Mouse (Mus musculus) ES-E14 (cell line): ENCODE results near the gene Gpld1. TPM values are rescaled to one million over a fixed set of nuclear protein-coding genes. Genes with fewer than 3 reads are reported as not detected.

Source experiments
- DNase-seq: peaks from one replicate; pipeline ENCODE4 v3.0.0-alpha.2; 2013; ENCODE audit warnings: low read depth, low spot score
- H3K27ac ChIP-seq: 2 replicates; pipeline ENCODE4 v1.5.1; 2012; ENCODE audit warnings: low read depth, mild to moderate bottlenecking, low read length, moderate library complexity, mixed read lengths; ENCODE audit not compliant: poor library complexity, insufficient read depth, severe bottlenecking
- H3K36me3 ChIP-seq: 2 replicates; pipeline ENCODE4 v1.6.1; 2012; ENCODE audit warnings: mild to moderate bottlenecking, low read length, moderate library complexity, mixed read lengths; ENCODE audit not compliant: control insufficient read depth, poor library complexity, insufficient read depth, severe bottlenecking
- H3K4me1 ChIP-seq, 2 experiments: fragments of 150-350 bp in 1 of 2; sonication (generic) in 1 of 2; 2 replicates each; pipeline ENCODE4 v1.6.1; 2012; ENCODE audit warnings: low read length in 2 of 2, mild to moderate bottlenecking in 1 of 2, mixed read lengths in 1 of 2; ENCODE audit not compliant: control insufficient read depth in 2 of 2, insufficient read depth in 2 of 2, poor library complexity in 1 of 2
- H3K4me3 ChIP-seq, 2 experiments: fragments of 150-350 bp in 1 of 2; sonication (generic) in 1 of 2; 2 replicates each; pipeline ENCODE4 v1.5.1; 2012; ENCODE audit warnings: low read length in 2 of 2, low read depth in 1 of 2, mild to moderate bottlenecking in 1 of 2, mixed read lengths in 1 of 2; ENCODE audit not compliant: insufficient read depth in 1 of 2, poor library complexity in 1 of 2, severe bottlenecking in 1 of 2
- H3K9ac ChIP-seq: 2 replicates; pipeline ENCODE4 v1.6.1; 2012; ENCODE audit warnings: low read depth, mild to moderate bottlenecking, low read length, mixed read lengths; ENCODE audit not compliant: poor library complexity, insufficient read depth, severe bottlenecking
- H3K9me3 ChIP-seq: fragments of 150-350 bp; sonication (generic); 2 replicates; pipeline ENCODE4 v1.6.1; 2012; ENCODE audit warnings: low read depth, mild to moderate bottlenecking, low read length; ENCODE audit not compliant: control insufficient read depth, insufficient read depth
- CHD2 ChIP-seq: IDR thresholded peaks from 2 replicates; pipeline ENCODE4 v1.6.1; 2014; ENCODE audit warnings: mild to moderate bottlenecking, low read depth, low read length, inconsistent platforms
- HCFC1 ChIP-seq: IDR thresholded peaks from 2 replicates; pipeline ENCODE4 v1.6.1; 2012; ENCODE audit warnings: low read length, inconsistent platforms, borderline replicate concordance; ENCODE audit not compliant: insufficient read depth
- MAFK ChIP-seq: IDR thresholded peaks from 2 replicates; pipeline ENCODE4 v1.6.1; 2014; ENCODE audit warnings: mild to moderate bottlenecking, low read depth, low read length, inconsistent platforms; ENCODE audit not compliant: insufficient read depth
- ZC3H11A ChIP-seq: IDR thresholded peaks from 2 replicates; pipeline ENCODE4 v1.6.1; 2012; ENCODE audit warnings: low read depth, mild to moderate bottlenecking, inconsistent platforms, low read length, borderline replicate concordance
- ZNF384 ChIP-seq: IDR thresholded peaks from 2 replicates; pipeline ENCODE4 v1.6.1; 2012; ENCODE audit warnings: low read depth, low read length, inconsistent platforms
- in situ Hi-C, 2 experiments: fragments of 600-800 bp; cut with MboI; formaldehyde crosslinking; loops; one replicate each; pipeline ENCODE4 v1.15.1; 2025; ENCODE audit warnings: low sequenced_read_pairs in 2 of 2, inconsistent platforms in 1 of 2; ENCODE audit not compliant: unreplicated experiment in 2 of 2
- total RNA-seq: library from RNA; depleted of rRNA; stranded (reverse); fragments of 300-350 nt; gene quantifications from 2 replicates; pipeline ENCODE4 v1.2.3, GENCODE M21; 2012; rRNA removed

Gpld1 gene
- total RNA-seq = 0.67 and 0.69 TPM in 2 replicates

DNA sequence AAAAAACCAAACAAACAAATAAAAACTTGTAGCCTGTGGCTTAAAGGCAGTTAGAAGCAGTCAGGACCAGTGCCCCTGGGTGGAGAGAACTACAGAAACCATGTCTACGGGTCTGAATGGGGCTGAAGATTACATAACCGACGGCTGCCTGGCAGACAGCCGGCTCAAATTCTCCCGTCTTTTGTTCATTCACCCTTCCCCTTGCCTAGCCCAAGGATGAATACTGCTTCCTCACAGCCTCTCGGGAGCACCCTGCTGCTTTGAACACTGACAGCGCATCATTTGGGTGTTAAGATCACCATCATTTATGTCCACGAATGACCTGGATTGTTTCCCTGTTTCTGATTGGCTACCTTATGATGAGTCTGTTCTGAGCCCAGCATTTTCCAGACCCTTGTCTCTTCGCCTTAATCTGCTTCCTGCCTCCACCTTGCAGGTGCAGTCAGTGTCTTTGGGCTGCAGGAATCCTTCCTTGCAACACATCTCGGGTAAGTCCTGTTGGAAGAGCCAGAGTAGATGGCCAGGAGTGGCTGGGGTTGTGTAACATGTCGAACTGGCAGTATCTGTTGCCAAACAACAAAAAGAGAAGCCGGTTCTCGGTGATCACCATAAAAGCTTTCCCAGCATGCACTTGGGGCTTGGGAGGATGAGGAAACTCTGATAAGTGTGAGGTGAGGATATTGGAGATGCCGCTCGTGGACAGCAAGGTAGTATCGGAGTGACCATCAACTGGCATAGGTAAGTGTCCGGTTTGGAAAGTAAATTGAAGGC, at the start of gene Gpld1:
Gene Gpld1 (plus strand): TSS at position 641 of the 771 bp plus-strand sequence.
- no peak within 1 kb of the TSS for H3K9ac ChIP-seq
- no peak within 1 kb of the TSS for H3K27ac ChIP-seq
- in situ Hi-C loops = no loop called here
- no peaks in the 10 kb centered on the region for H3K9me3 ChIP-seq
- no peak for DNase-seq
- no peak for TF ChIP-seq ZC3H11A
- TF ChIP-seq MAFK = no peak
- TF ChIP-seq ZNF384 = no peak
- no peak for TF ChIP-seq CHD2
- no peak for TF ChIP-seq HCFC1
- H3K4me3 ChIP-seq = no peak within 1 kb of the TSS
- no peaks in the 10 kb centered on the region for H3K4me1 ChIP-seq
- no peaks in the 10 kb centered on the region for H3K36me3 ChIP-seq

DNA sequence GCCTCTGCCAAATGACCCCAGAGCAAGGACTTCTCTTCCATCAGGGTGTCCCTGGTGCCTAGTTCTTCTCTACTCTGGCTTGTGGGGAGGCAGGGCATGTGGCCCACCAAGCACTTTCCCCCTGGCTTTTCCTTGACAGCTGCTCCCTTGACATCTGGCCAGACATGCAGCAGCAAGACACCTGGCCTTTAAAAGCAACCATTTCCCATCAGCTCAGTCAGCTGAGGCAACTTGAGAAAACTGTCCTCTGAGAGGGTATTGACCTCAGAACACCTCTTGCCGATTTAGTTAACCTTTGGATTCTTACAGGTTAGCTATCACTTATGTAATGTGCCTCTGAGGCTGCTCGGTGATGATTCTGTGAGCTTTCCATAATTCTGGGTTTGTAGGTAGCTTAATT, 49.1 kb upstream of the Gpld1 start:
- no peaks in the 10 kb centered on the region for H3K9me3 ChIP-seq
- TF ChIP-seq CHD2 (no peak), ZC3H11A (no peak), HCFC1 (no peak), ZNF384 (no peak), MAFK (no peak)
- in situ Hi-C loops = no loop called here

DNA sequence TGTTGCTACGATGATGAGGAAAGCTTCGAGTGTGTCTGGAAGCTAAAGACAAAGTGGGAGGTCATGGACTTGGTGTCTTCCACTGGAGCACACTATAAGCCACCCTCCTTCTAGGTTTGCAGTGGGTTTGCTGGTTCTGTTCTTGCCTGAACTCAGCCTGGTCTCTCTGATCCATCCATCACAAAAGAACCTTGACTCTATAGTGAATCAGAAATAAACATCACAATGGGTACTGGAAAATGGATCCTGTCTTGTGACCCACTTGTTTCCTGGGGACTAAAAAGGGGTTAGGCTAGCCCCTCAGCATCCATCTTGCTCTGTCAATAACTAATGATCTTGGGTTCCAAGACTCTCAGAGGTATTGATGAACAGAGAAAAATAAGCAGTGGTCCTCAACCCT, 41.0 kb upstream of the Gpld1 start:
- H3K9me3 ChIP-seq = no peaks in the 10 kb centered on the region
- no peaks in the 10 kb centered on the region for H3K36me3 ChIP-seq
- H3K9ac ChIP-seq = no peak overlapping the region
- H3K4me1 ChIP-seq = peaks cover 2 to 18% of the 10 kb centered on the region in 2 experiments; a peak in 2 of 4 replicates
- no peak for DNase-seq
- H3K27ac ChIP-seq = no peak overlapping the region; the same call in 1 of the 2 replicates
- in situ Hi-C loops = no loop called here
- H3K4me3 ChIP-seq = no peak overlapping the region
- no peak for TF ChIP-seq MAFK
- TF ChIP-seq CHD2 = no peak
- TF ChIP-seq HCFC1 = no peak

More for the DNA sequence above, 49.1 kb upstream of the Gpld1 start:
- Histone ChIP-seq H3K4me3 (no peak overlapping the region), H3K36me3 (no peaks in the 10 kb centered on the region), H3K9ac (no peak overlapping the region), H3K27ac (no peak overlapping the region), H3K4me1 (no peaks in the 10 kb centered on the region)
- DNase-seq = no peak

GRCm38 (mm10) chr13:24903412-24903811, 39.5 kb upstream of the Gpld1 start:
- no peak for DNase-seq
- Histone ChIP-seq H3K9me3 (no peaks in the 10 kb centered on the region), H3K4me3 (no peak overlapping the region), H3K9ac (no peak overlapping the region), H3K4me1 (peaks cover 2 to 18% of the 10 kb centered on the region in 2 experiments; a peak in 2 of 4 replicates), H3K27ac (no peak overlapping the region), H3K36me3 (no peaks in the 10 kb centered on the region)
- in situ Hi-C loops = no loop called here
- TF ChIP-seq CHD2 (no peak), HCFC1 (no peak), MAFK (no peak), ZNF384 (no peak), ZC3H11A (no peak)
